Mouse (Mus musculus) layer of hippocampus, adult 8-10 months (tissue): Measurements from ENCODE around the gene Olfr508. TPM values are rescaled to one million over a fixed set of nuclear protein-coding genes. Genes with fewer than 3 reads are reported as not detected.
"Not testable (repeated sequence)": the region's sequence is repeated elsewhere in the genome, so short reads cannot be mapped to it uniquely, and the experiment has no call there.

Experiments used
- DNase-seq, 2 experiments: peaks; one replicate each; pipeline ENCODE4 v3.0.0; 2022; ENCODE audit warnings: low spot score in 2 of 2
- total RNA-seq, 4 experiments: library from RNA; stranded (reverse); gene quantifications; 2 replicates each; pipeline ENCODE4 v1.2.4; 2022

Gene Olfr508
- total RNA-seq, result not detected

DNA sequence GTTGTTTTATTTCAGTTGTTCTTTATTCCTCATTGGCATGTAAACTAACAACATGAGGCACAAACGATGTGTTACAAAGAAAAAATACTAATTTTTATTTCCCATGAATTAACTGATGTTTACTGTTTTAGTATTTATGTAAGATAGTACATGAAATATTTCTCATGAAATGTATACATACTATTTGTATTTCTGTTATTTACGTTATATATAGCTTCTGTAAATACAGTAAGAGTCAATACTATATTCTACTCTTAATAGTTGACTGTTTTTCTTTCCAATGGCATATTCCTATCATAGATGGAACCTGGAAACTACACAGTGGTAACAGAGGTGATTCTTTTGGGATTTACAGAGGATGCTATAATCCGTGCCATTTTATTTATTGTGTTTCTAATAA is at the start of gene Olfr508:
TSS of gene Olfr508 (plus strand) at position 301 of the 400 bp plus-strand sequence.
- no peak for DNase-seq

GRCm38 (mm10) chr7:108589797-108590196 is 40.0 kb upstream of the Olfr508 start:
- no peak for DNase-seq

- not testable (repeated sequence) for DNase-seq
Measured at GRCm38 (mm10) chr7:108601916-108602315, 27.9 kb upstream of the Olfr508 start.

DNA sequence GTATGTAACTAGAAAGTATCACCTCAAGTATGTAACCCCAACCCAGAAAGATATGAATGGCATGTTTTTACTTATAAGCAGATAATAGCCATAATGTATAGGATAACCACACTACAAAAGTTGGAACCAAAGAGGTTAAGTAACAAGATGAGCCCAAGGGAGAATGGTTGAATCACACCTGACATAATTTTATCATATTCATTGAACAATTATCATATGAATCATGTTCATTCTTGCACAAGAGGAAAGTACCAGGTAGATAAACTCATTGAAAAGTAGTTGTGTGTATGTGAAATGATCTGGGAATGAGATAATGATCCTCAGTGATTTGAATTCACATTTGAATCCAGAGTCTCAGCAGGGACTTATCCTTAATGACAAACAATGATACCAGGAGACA is 19.3 kb upstream of the Olfr508 start, which contains the start of gene Olfr506:
TSS of gene Olfr506 (plus strand) at position 301 of the 400 bp plus-strand sequence.
- DNase-seq, result no peak

DNA sequence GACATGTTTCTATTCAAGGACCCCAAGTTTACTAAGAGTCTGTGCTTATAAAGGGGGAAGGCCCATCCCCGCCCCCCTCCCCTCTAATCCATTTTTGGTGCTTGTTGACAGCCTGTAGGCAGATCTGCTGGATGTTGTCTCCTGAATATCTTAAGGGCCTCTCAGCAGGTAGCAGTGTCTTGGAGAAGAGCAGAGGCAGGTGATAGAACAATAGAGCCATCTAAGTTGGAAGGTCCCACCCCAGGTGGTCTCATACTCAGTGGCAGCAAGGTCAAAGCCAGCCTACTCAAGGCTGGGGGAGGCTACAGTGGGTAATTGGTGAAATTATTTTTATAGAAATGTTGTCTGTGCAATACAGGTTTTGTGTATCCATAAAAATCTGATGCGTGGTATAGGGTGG is 15.7 kb upstream of the Olfr508 start:
- DNase-seq, result no peak

DNA sequence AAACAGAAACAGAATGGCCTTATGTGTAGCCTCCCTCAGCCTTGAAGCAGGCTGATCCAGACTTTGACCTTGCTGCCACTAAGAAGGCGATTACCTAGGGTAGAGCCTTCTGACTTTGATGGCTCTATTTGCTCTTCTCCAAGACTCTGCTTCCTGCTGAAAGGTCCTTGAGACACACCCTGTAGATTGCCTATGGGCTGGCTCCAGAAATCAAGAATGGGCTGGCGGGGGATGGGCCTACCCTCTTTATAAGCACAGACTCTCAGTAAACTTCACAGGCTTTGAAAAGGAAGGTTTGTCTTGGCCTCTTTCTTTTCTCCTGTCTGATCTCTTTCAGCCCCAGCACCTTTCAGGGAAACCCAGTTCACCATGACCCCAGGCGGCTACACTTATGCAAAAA is 13.0 kb upstream of the Olfr508 start:
- not testable (repeated sequence) for DNase-seq

- no peak for DNase-seq
Measured at GRCm38 (mm10) chr7:108621514-108621913, 8.3 kb upstream of the Olfr508 start, which contains the start of gene Olfr507. Olfr507 (plus strand) TSS chr7:108621814.

GRCm38 (mm10) chr7:108651806-108652205 is 22.0 kb downstream of the Olfr508 start, which contains the start of gene Olfr509:
Olfr509 (minus strand) TSS chr7:108651906.
- DNase-seq, result no peak

- DNase-seq, result no peak
Measured at GRCm38 (mm10) chr7:108662419-108662818, 32.6 kb downstream of the Olfr508 start.

GRCm38 (mm10) chr7:108666118-108666517 is 36.3 kb downstream of the Olfr508 start, which contains the start of gene Olfr510:
Olfr510 (plus strand) TSS chr7:108666418.
- no peak for DNase-seq

- no peak for DNase-seq
Measured at GRCm38 (mm10) chr7:108671058-108671457, 41.3 kb downstream of the Olfr508 start.

GRCm38 (mm10) chr7:108678886-108679285 is 49.1 kb downstream of the Olfr508 start:
- DNase-seq, result no peak

Other genes starting within 250 kb of the Olfr508 start
- gene Olfr495, start 236.8 kb upstream of the Olfr508 start, total RNA-seq, result not detected
- not detected for gene Olfr497, start 209.6 kb upstream of the Olfr508 start, total RNA-seq
- not detected for gene Olfr498, start 164.7 kb upstream of the Olfr508 start, total RNA-seq
- not detected for gene Olfr502, start 104.9 kb upstream of the Olfr508 start, total RNA-seq
- not detected for gene Olfr503, start 85.5 kb upstream of the Olfr508 start, total RNA-seq
- not detected for gene Olfr504, start 64.2 kb upstream of the Olfr508 start, total RNA-seq
- gene Olfr506, start 19.2 kb upstream of the Olfr508 start, total RNA-seq, result not detected
- gene Olfr507, start 8.2 kb upstream of the Olfr508 start, total RNA-seq, result not detected
- not detected for gene Olfr509, start 21.9 kb downstream of the Olfr508 start, total RNA-seq
- not detected for gene Olfr510, start 36.4 kb downstream of the Olfr508 start, total RNA-seq
- not detected for gene Olfr512, start 83.3 kb downstream of the Olfr508 start, total RNA-seq
- not detected for gene Olfr513, start 121.0 kb downstream of the Olfr508 start, total RNA-seq
- gene Olfr514, start 196.0 kb downstream of the Olfr508 start, total RNA-seq, result not detected
- gene Olfr516, start 220.5 kb downstream of the Olfr508 start, total RNA-seq, result not detected
- gene Olfr517, start 242.4 kb downstream of the Olfr508 start, total RNA-seq, result not detected